Mouse (Mus musculus): ENCODE data around the gene C130050O18Rik.

DNA sequence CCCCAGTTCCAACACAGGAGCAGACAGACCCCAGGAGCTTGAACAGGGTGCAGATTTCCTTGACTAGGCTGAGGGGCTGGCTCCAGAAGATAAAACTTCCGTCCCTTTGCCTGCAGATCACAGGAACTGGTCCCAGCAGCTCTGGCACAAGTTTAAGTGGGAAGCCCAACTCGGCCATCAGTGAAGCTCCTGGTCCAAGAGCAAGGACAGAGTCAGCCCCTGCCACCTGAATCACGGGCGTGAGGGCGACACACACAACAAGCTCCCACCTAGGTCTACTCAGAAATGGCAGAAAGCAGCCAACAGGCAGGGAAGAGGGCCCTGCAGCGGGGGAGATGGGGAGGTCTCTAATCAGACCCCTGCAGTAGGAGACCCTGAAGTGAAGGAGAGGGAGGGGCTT lies 34.7 kb upstream of the C130050O18Rik start:
- TF ChIP-seq POLR2A (IDR thresholded peaks at IDR 0.05; ENCODE audit: insufficient read length, low read depth) (no peak), USF1 (IDR thresholded peaks at IDR 0.05; ENCODE audit: low read depth) (no peak), MAX (IDR thresholded peaks at IDR 0.05; ENCODE audit: low read depth) (no peak), MYOD1 (IDR thresholded peaks at IDR 0.05; ENCODE audit: control insufficient read depth in 1 of 3, insufficient read length in 2 of 3, low read depth in 2 of 3) (no peak), CEBPB (IDR thresholded peaks at IDR 0.05; ENCODE audit: insufficient read depth, poor library complexity, severe bottlenecking) (no peak)

All from myocyte (in vitro differentiated cells).